Mouse (Mus musculus) thymus, adult 2 months (tissue): Measurements from ENCODE around the gene Car1.

Source experiments
- CTCF ChIP-seq: fragments of 200-500 bp; IDR thresholded peaks from 2 replicates; pipeline ENCODE4 v1.5.1; 2012; ENCODE audit warnings: mild to moderate bottlenecking, control low read depth, low read length, moderate library complexity, borderline replicate concordance; ENCODE audit not compliant: control insufficient read depth, poor library complexity, insufficient read depth; ENCODE audit errors: extremely low read depth
- POLR2A ChIP-seq: fragments of 200-500 bp; IDR thresholded peaks from 2 replicates; pipeline ENCODE4 v1.6.1; 2012; ENCODE audit warnings: mild to moderate bottlenecking, low read length, control low read depth, moderate library complexity; ENCODE audit not compliant: control insufficient read depth, poor library complexity, insufficient read depth; ENCODE audit errors: extremely low read depth

DNA sequence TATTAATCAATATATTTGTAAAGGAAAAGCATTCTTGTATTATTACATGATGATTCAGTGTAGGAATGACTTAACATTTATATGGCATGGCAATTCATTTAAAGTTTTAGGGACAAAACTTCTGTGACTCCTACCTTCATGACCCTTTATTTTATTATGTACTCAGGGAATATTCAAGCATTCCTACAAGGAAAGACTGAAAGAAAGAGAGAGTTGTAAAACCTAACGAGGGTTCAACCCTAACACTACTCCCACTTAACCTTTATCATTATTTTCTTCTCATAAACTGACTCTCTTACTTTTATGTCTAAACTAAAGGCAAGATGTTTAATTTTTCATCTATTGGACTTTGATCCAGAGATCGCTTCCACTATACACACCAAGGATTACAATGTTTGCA, 28.0 kb downstream of the Car1 start:
- TF ChIP-seq POLR2A = no peak
- TF ChIP-seq CTCF = no peak
